Mouse (Mus musculus): ENCODE data around the gene Alox12. TPM values are rescaled to one million over a fixed set of nuclear protein-coding genes. Genes with fewer than 3 reads are reported as not detected.

Gene Alox12
- polyA plus RNA-seq, 1 experiment from 2014 or later, result 6.9 TPM

DNA sequence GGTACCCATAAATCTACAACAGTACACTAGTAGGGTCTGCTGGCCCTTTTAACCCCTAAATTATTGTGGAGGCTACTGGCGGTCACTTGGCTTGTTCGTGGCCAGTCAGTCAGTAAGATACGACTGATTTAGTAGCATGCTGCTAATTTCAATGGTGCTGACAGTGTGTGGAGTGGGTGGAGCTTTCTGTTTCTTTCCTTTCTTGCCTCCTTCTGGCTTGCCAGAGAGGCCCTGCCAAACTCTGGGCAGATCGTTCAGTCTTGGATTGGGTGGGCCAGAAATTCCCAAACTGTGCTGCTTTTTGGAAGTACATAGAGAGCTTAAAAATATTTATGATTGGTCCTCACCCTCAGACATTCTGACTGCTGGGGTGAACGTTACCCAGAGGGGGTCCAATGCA, 28.0 kb downstream of the Alox12 start:
- WGBS, result 26% methylated on average over 5 of the region's 5 CpGs
- peak overlapping the region; percentile 48 for H3K4me3 ChIP-seq (ENCODE audit: low read length)
- H3K4me2 ChIP-seq (ENCODE audit: low read depth, low read length), result peak overlapping the region; percentile 61
- H3K27me3 ChIP-seq (ENCODE audit: control insufficient read depth, insufficient read depth, low read depth, low read length), result peaks cover 20% of the 10 kb centered on the region
- peaks cover 29% of the 10 kb centered on the region for H3K4me1 ChIP-seq (replicated peaks; ENCODE audit: control insufficient read depth, insufficient read depth, low read length)
- H3K9ac ChIP-seq (ENCODE audit: low read length), result peak overlapping the region; percentile 27
- no peak for ATAC-seq (ENCODE audit: low read depth)
- no peaks in the 10 kb centered on the region for H3K9me3 ChIP-seq (ENCODE audit: control insufficient read depth, low read length)
- 0 out of 2 replicates have a peak overlapping the region, but pooled peaks have one; percentile 6 for H3K27ac ChIP-seq (ENCODE audit: low read length)
- no peaks in the 10 kb centered on the region for H3K36me3 ChIP-seq (ENCODE audit: control insufficient read depth, insufficient read depth, low read length)

DNA sequence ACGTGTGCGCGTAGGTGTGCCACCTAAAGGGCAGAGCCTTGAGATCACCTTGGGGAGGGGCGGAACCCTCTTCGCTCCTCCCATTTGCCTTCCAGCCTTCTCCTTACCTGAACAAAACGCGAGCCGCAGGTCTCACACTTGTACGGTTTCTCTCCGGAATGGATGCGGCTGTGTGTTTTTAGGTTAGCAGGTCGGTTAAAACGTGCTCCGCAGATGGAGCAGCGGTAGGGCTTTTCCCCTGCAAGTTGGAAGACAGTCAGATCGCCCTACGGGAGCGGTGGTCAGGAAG, 28.6 kb downstream of the Alox12 start:
- 5% methylated on average over 18 of the region's 18 CpGs for WGBS
- H3K27ac ChIP-seq (ENCODE audit: low read length), result peak overlapping the region; percentile 60; the same call in 1 of the 2 replicates
- ATAC-seq (ENCODE audit: low read depth), result no peak
- peak overlapping the region; percentile 27 for H3K9ac ChIP-seq (ENCODE audit: low read length)
- H3K4me1 ChIP-seq (replicated peaks; ENCODE audit: control insufficient read depth, insufficient read depth, low read length), result peaks cover 32% of the 10 kb centered on the region
- H3K4me3 ChIP-seq (ENCODE audit: low read length), result peak overlapping the region; percentile 48
- peaks cover 20% of the 10 kb centered on the region for H3K27me3 ChIP-seq (ENCODE audit: control insufficient read depth, insufficient read depth, low read depth, low read length)
- H3K36me3 ChIP-seq (ENCODE audit: control insufficient read depth, insufficient read depth, low read length), result no peaks in the 10 kb centered on the region
- H3K9me3 ChIP-seq (ENCODE audit: control insufficient read depth, low read length), result no peaks in the 10 kb centered on the region
- H3K4me2 ChIP-seq (ENCODE audit: low read depth, low read length), result peak overlapping the region; percentile 61

- ATAC-seq (ENCODE audit: low read depth), result no peak
- H3K4me2 ChIP-seq (ENCODE audit: low read depth, low read length), result peak overlapping the region; percentile 61
- H3K27ac ChIP-seq (ENCODE audit: low read length), result peak overlapping the region; percentile 60
- 25% methylated on average over 27 of the region's 27 CpGs for WGBS
- H3K4me3 ChIP-seq (ENCODE audit: low read length), result peak overlapping the region; percentile 48
- H3K36me3 ChIP-seq (ENCODE audit: control insufficient read depth, insufficient read depth, low read length), result no peaks in the 10 kb centered on the region
- H3K9me3 ChIP-seq (ENCODE audit: control insufficient read depth, low read length), result no peaks in the 10 kb centered on the region
- peaks cover 32% of the 10 kb centered on the region for H3K4me1 ChIP-seq (replicated peaks; ENCODE audit: control insufficient read depth, insufficient read depth, low read length)
- peaks cover 20% of the 10 kb centered on the region for H3K27me3 ChIP-seq (ENCODE audit: control insufficient read depth, insufficient read depth, low read depth, low read length)
- peak overlapping the region; percentile 27 for H3K9ac ChIP-seq (ENCODE audit: low read length)
These were observed 29.2 kb downstream of the Alox12 start for GRCm38 (mm10) chr11:70225798-70226601.

- H3K36me3 ChIP-seq (ENCODE audit: control insufficient read depth, insufficient read depth, low read length), result no peaks in the 10 kb centered on the region
- H3K27ac ChIP-seq (ENCODE audit: low read length), result peak overlapping the region; percentile 77
- H3K4me1 ChIP-seq (replicated peaks; ENCODE audit: control insufficient read depth, insufficient read depth, low read length), result peaks cover 23% of the 10 kb centered on the region
- H3K4me3 ChIP-seq (ENCODE audit: low read length), result no peak overlapping the region
- 72% methylated on average over 9 of the region's 9 CpGs for WGBS
- no peaks in the 10 kb centered on the region for H3K9me3 ChIP-seq (ENCODE audit: control insufficient read depth, low read length)
- peaks cover 7% of the 10 kb centered on the region for H3K27me3 ChIP-seq (ENCODE audit: control insufficient read depth, insufficient read depth, low read depth, low read length)
- 0 out of 2 replicates have a peak, but pooled peaks have one; percentile 20 for ATAC-seq (ENCODE audit: low read depth)
- H3K4me2 ChIP-seq (ENCODE audit: low read depth, low read length), result peak overlapping the region; percentile 38
- no peak overlapping the region; the same call in 1 of the 2 replicates for H3K9ac ChIP-seq (ENCODE audit: low read length)
These were observed 31.4 kb downstream of the Alox12 start for GRCm38 (mm10) chr11:70223724-70224123.

DNA sequence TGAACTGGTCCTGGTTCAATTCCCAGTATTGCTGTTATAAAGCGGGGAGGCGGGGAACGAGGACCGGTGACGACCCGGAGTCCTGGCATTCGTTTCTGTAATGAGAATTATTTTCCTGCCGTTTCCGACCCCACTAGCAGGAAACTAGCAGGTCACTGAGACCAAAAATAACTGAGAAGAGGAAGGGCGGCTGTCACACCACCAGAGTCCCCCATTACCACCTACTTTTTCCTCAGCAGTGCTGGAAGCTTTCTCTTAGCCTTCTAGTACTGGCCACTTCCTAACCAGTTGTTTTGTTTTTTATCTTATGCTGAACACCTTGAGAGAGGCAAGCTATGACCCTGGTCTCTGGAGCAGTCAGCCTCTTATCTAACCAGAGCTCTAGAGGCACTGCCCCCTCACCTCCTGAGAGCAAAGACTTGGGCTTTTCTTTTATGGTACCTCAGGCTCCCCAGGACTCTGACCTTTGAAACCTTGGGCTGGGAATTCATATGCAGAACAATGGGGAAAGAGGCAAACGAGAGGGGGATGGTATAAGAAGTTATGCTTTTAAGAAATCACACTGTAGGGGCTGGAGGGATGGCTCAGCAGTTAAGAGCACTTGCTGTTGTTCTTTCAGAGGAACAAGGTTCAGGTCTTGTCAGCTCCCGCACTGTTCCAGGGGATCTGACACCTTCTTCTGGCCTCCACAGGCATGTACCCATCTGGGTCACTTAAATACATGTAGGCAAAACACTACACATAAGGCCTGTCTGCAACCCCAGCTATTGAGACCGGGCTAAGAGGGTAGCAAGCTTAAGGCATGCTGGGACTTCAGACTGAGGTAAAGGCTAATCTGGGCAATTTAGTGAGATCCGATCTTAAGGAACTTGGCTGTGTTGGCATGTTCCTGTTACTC, 33.3 kb downstream of the Alox12 start:
- peak; percentile 9; the same call in 1 of the 2 replicates for ATAC-seq (ENCODE audit: low read depth)
- peak overlapping the region; percentile 75 for H3K9ac ChIP-seq (ENCODE audit: low read length)

GRCm38 (mm10) chr11:70220731-70221602, 34.2 kb downstream of the Alox12 start, which contains the start of gene Slc16a13:
Slc16a13 (minus strand) TSS chr11:70221064.
- Histone ChIP-seq H3K4me3 (ENCODE audit: low read length) (peak within 1 kb of the TSS; percentile 58), H3K9ac (ENCODE audit: low read length) (peak within 1 kb of the TSS; percentile 75), H3K27ac (ENCODE audit: low read length) (peak within 1 kb of the TSS; percentile 80), H3K36me3 (ENCODE audit: control insufficient read depth, insufficient read depth, low read length) (no peaks in the 10 kb centered on the region), H3K9me3 (ENCODE audit: control insufficient read depth, low read length) (no peaks in the 10 kb centered on the region), H3K27me3 (ENCODE audit: control insufficient read depth, insufficient read depth, low read depth, low read length) (peaks cover 4% of the 10 kb centered on the region), H3K4me2 (ENCODE audit: low read depth, low read length) (peak within 1 kb of the TSS; percentile 95), H3K4me1 (replicated peaks; ENCODE audit: control insufficient read depth, insufficient read depth, low read length) (peaks cover 5% of the 10 kb centered on the region; the same call in 1 of the 2 replicates)
- peak; percentile 95 for ATAC-seq (ENCODE audit: low read depth)
- WGBS, result under 1% methylated on average over 28 of the region's 28 CpGs

More for the DNA sequence above, 33.3 kb downstream of the Alox12 start:
- H3K4me3 ChIP-seq (ENCODE audit: low read length), result peak overlapping the region; percentile 58
- H3K36me3 ChIP-seq (ENCODE audit: control insufficient read depth, insufficient read depth, low read length), result no peaks in the 10 kb centered on the region
- H3K9me3 ChIP-seq (ENCODE audit: control insufficient read depth, low read length), result no peaks in the 10 kb centered on the region
- peak overlapping the region; percentile 80 for H3K27ac ChIP-seq (ENCODE audit: low read length)
- peak overlapping the region; percentile 95 for H3K4me2 ChIP-seq (ENCODE audit: low read depth, low read length)
- peaks cover 3% of the 10 kb centered on the region for H3K27me3 ChIP-seq (ENCODE audit: control insufficient read depth, insufficient read depth, low read depth, low read length)
- WGBS, result 14% methylated on average over 14 of the region's 14 CpGs
- H3K4me1 ChIP-seq (replicated peaks; ENCODE audit: control insufficient read depth, insufficient read depth, low read length), result peaks cover 10% of the 10 kb centered on the region; the same call in 1 of the 2 replicates

DNA sequence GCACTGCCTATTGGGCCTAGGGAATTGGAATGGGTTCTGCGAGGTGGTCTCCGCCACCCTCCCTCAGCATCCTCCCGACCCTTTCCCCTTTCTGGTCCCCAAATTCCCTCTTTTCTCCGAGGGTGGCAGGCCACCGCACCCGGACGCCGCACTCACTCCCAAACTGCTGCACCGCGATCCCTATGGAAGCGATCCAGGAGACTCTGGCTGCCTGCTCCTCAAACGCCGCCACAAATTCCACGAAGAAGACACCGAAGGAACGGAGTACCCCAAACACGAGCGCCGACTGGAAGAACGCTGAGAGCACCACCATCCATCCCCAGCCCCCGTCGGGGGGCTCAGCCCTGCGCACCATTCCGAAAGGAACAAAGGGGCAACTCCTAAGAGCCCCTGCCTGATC, 34.8 kb downstream of the Alox12 start:
- Histone ChIP-seq H3K4me1 (replicated peaks; ENCODE audit: control insufficient read depth, insufficient read depth, low read length) (peaks cover 5% of the 10 kb centered on the region; the same call in 1 of the 2 replicates), H3K9ac (ENCODE audit: low read length) (peak overlapping the region; percentile 75), H3K27ac (ENCODE audit: low read length) (peak overlapping the region; percentile 73), H3K4me3 (ENCODE audit: low read length) (peak overlapping the region; percentile 58), H3K36me3 (ENCODE audit: control insufficient read depth, insufficient read depth, low read length) (no peaks in the 10 kb centered on the region), H3K27me3 (ENCODE audit: control insufficient read depth, insufficient read depth, low read depth, low read length) (peaks cover 10% of the 10 kb centered on the region), H3K4me2 (ENCODE audit: low read depth, low read length) (peak overlapping the region; percentile 95), H3K9me3 (ENCODE audit: control insufficient read depth, low read length) (no peaks in the 10 kb centered on the region)
- no peak for ATAC-seq (ENCODE audit: low read depth)
- 2% methylated on average over 24 of the region's 24 CpGs for WGBS

DNA sequence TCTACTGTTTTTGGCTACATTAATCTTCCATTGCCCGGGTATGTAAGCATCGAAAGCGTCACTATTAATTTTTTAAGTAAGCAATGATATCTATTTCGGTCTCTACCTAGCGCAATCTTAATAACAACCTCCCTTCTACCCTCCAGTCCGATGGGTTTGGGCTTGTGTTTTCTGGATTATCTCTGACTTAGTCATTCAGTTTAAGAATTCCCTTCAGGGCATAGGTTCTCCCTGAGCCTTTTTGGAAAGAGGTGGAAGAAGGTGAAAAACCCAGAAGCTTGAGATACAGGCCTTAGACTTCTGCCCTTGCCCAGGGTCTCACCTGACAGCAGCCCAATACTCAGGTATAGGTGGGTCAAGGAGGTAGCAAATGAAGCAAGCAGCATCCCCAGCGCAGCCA, 35.3 kb downstream of the Alox12 start:
- 63% methylated on average over 7 of the region's 7 CpGs for WGBS
- no peak overlapping the region for H3K27ac ChIP-seq (ENCODE audit: low read length)
- H3K36me3 ChIP-seq (ENCODE audit: control insufficient read depth, insufficient read depth, low read length), result no peaks in the 10 kb centered on the region
- no peaks in the 10 kb centered on the region for H3K9me3 ChIP-seq (ENCODE audit: control insufficient read depth, low read length)
- no peak for ATAC-seq (ENCODE audit: low read depth)
- peaks cover 15% of the 10 kb centered on the region for H3K27me3 ChIP-seq (ENCODE audit: control insufficient read depth, insufficient read depth, low read depth, low read length)
- H3K9ac ChIP-seq (ENCODE audit: low read length), result peak overlapping the region; percentile 75
- H3K4me1 ChIP-seq (replicated peaks; ENCODE audit: control insufficient read depth, insufficient read depth, low read length), result peaks cover 5% of the 10 kb centered on the region; the same call in 1 of the 2 replicates
- H3K4me2 ChIP-seq (ENCODE audit: low read depth, low read length), result peak overlapping the region; percentile 95
- peak overlapping the region; percentile 58 for H3K4me3 ChIP-seq (ENCODE audit: low read length)
